ENCODE assay signal across 20 mouse cellular contexts in the genomic region with DNA sequence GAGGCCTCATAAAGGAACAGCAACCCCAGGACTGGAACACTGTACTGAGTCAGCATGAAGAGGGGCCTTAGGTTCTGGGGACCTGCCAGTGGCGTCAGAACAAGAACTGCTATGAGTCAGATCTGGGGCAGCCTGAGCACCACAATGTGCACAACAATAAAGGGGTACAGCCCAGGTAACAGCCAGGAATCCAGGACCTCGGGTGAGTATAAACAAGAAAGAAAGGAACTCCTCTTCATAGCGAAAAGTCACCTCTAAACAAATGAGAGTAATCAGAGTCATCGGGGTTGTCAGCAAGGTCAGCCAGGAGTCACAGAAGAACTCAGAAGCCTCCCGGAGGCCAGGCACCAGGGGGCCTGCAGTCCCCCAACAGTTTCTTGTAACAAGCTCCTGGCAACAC.
A peak's percentile ranks its signal among the peaks of the same experiment; 100 is the strongest.
DNase-seq lines count a peak whose midpoint lies in the region; TF ChIP-seq lines count a peak whose summit lies in the region.
"Had no signal": no experiment of that assay in that cellular context is flagged by ENCODE, and none has a peak within 500 bp of the region (broad histone marks: within the 10 kb centered on the region; RNA-seq: fewer than 3 reads in every experiment).

No protein-coding gene starts in this region.

- peaks cover 0 to 13% of the 10 kb centered on the region in 2 experiments for H3K36me3 ChIP-seq in CH12.LX (replicated peaks in 1 of 2; ENCODE audit: control insufficient read depth in 1 of 2, insufficient read depth in 1 of 2, low read length in 1 of 2)
- H3K36me3 ChIP-seq in hindbrain, embryonic 10.5 days: peaks cover 11% of the 10 kb centered on the region; the same call in 1 of the 2 replicates
- H3K36me3 ChIP-seq: neural tube, embryonic 13.5 days had no signal

- TF ChIP-seq RAD21 in CH12.LX (IDR thresholded peaks at IDR 0.05; ENCODE audit: low read depth, low read length): no peak

- H3K4me1 ChIP-seq in CH12.LX (ENCODE audit: control insufficient read depth in 1 of 2, insufficient read depth in 2 of 2): peaks cover 6 to 9% of the 10 kb centered on the region in 2 experiments; a peak in 3 of 4 replicates
- H3K4me1 ChIP-seq in hindbrain, embryonic 10.5 days (replicated peaks): peaks cover 4% of the 10 kb centered on the region; the same call in 1 of the 2 replicates
- H3K4me1 ChIP-seq: neural tube, embryonic 13.5 days had no signal

- no peak for TF ChIP-seq POLR2A in CH12.LX (IDR thresholded peaks at IDR 0.05; ENCODE audit: low read depth, low read length)

- TF ChIP-seq CTCF in CH12.LX (conservative IDR thresholded peaks at IDR 0.05 in 1 of 2, IDR thresholded peaks at IDR 0.05 in 1 of 2; ENCODE audit: low read depth in 2 of 2, low read length in 2 of 2): no peak

- no peaks in the 10 kb centered on the region for H3K27me3 ChIP-seq in CH12.LX (replicated peaks)
- H3K27me3 ChIP-seq in hindbrain, embryonic 10.5 days (ENCODE audit: insufficient read depth, poor library complexity, severe bottlenecking): no peaks in the 10 kb centered on the region
- H3K27me3 ChIP-seq: neural tube, embryonic 13.5 days had no signal

- DNase-seq in heart, adult 11 months: peak; percentile 85
- no peak for DNase-seq in heart, adult 18-20 months
- DNase-seq in 416B (ENCODE audit: low read depth): peak; percentile 10
- no peak for DNase-seq in CH12.LX (ENCODE audit: extremely low read depth)
- DNase-seq in T-cell, adult 2 months (ENCODE audit: low spot score): peak; percentile 20
- DNase-seq in hindbrain, embryonic 10.5 days (ENCODE audit: low spot score): no peak
- DNase-seq in frontal cortex, postnatal 10 days (ENCODE audit: low spot score in 2 of 2): no peak
- DNase-seq in kidney, postnatal 4 days: no peak
- DNase-seq: cerebellum, adult 8-10 months; forebrain, postnatal 0 days; heart, adult 2 months; heart, postnatal 14 days; lung, adult 18-20 months; lung, postnatal 14 days; midbrain, embryonic 14.5 days had no signal

- no peak overlapping the region for H3K4me3 ChIP-seq in CH12.LX (replicated peaks in 1 of 3; ENCODE audit: low read depth in 2 of 3, low read length in 2 of 3, poor library complexity in 1 of 3)
- H3K4me3 ChIP-seq in hindbrain, embryonic 10.5 days: no peak overlapping the region
- H3K4me3 ChIP-seq: forebrain, embryonic 10.5 days; heart, adult 2 months; megakaryocyte, embryonic 14.5 days; neural tube, embryonic 13.5 days had no signal

- H3K79me2 ChIP-seq in CH12.LX (replicated peaks; ENCODE audit: control insufficient read depth, extremely low read depth, insufficient read depth, poor library complexity, severe bottlenecking): no peaks in the 10 kb centered on the region

- H3K27ac ChIP-seq in CH12.LX (ENCODE audit: insufficient read depth, low read depth): no peak overlapping the region
- no peak overlapping the region for H3K27ac ChIP-seq in hindbrain, embryonic 10.5 days
- H3K27ac ChIP-seq: forebrain, embryonic 10.5 days; heart, adult 2 months; hindbrain, embryonic 14.5 days; neural tube, embryonic 13.5 days had no signal

- H3K9me3 ChIP-seq in CH12.LX (replicated peaks; ENCODE audit: low read length): no peaks in the 10 kb centered on the region
- H3K9me3 ChIP-seq in hindbrain, embryonic 10.5 days: no peaks in the 10 kb centered on the region
- H3K9me3 ChIP-seq: forebrain, embryonic 10.5 days; megakaryocyte, embryonic 14.5 days; neural tube, embryonic 13.5 days had no signal

- in situ Hi-C loops in CH12.LX (cut with MboI; ENCODE audit: low pct_ligation_motif_present, low pct_unique_long_range_greater_than_20kb, low sequenced_read_pairs): no loop called here

- dilution Hi-C loops in CH12.LX (cut with MboI; ENCODE audit: extremely low pct_ligation_motif_present, extremely low pct_unique_long_range_greater_than_20kb, low sequenced_read_pairs): no loop called here

- no peak overlapping the region for H3K4me2 ChIP-seq in CH12.LX (ENCODE audit: insufficient read depth, low read depth, poor library complexity, severe bottlenecking)
- H3K4me2 ChIP-seq: hindbrain, embryonic 14.5 days; liver, embryonic 11.5 days; neural tube, embryonic 13.5 days had no signal

- H3K9ac ChIP-seq in CH12.LX (ENCODE audit: insufficient read depth, low read depth): no peak overlapping the region
- H3K9ac ChIP-seq: forebrain, postnatal 0 days; hindbrain, embryonic 14.5 days; neural tube, embryonic 13.5 days had no signal

- TF ChIP-seq EP300 in CH12.LX (IDR thresholded peaks at IDR 0.05; ENCODE audit: low read length): peak; percentile 26; the same call in 1 of the 2 replicates

- WGBS in hindbrain, embryonic 10.5 days: 65% methylated on average over 5 of the region's 5 CpGs

TF ChIP-seq in CH12.LX, 34 proteins besides CTCF, POLR2A, EP300 and RAD21:
- 0 out of 2 replicates have a peak, but pooled peaks have one; percentile 14 for TF ChIP-seq IRF4 (IDR thresholded peaks at IDR 0.05; ENCODE audit: low read depth, low read length)
- TF ChIP-seq MAFK (IDR thresholded peaks at IDR 0.05; ENCODE audit: insufficient replicate concordance, low read length): no peak

Comparison
In these comparisons a context has a peak if more than half of its experiments do, and no peak if none do; other contexts are left out.
1. DNase-seq: peak in heart, adult 11 months (single experiment), 416B (single experiment) and T-cell, adult 2 months (single experiment); none in heart, adult 18-20 months (0 of 2), CH12.LX (single experiment), hindbrain, embryonic 10.5 days (single experiment), frontal cortex, postnatal 10 days (0 of 2) and kidney, postnatal 4 days (0 of 2).